Mouse (Mus musculus) liver, postnatal 0 days (tissue): ENCODE results near the gene Trem2.

Source experiments
- CTCF ChIP-seq: sonication (generic); IDR thresholded peaks from 2 replicates; pipeline ENCODE4 v1.5.1; 2016; ENCODE audit warnings: antibody characterized with exemption, low read depth
- EP300 ChIP-seq: IDR thresholded peaks from 2 replicates; pipeline ENCODE4 v1.6.1; 2016; ENCODE audit warnings: antibody characterized with exemption, low read depth, mild to moderate bottlenecking

DNA sequence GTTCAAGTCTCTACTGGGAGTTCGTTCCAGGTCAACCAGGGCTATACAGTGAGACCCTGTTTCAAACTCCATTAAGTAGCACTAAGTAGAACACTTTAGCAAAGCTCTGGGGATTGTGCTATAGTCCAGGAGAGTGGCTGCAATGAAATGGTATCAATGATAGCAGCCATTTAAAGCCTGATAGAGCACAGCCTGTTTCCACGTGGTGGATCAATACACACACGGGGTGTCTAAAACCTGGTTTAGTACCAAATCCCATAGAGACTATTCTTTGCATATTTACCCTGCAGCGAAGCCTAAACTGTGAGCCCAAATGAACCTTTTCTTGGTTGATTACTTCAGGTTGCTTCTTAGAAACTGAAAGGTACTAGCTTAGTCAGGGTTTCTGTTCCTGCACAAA, 55.5 kb downstream of the Trem2 start:
- TF ChIP-seq CTCF, result no peak
- no peak for TF ChIP-seq EP300
